Mouse (Mus musculus) intestine, postnatal 0 days (tissue): Measurements from ENCODE around the gene Ccdc85c. TPM values are rescaled to one million over a fixed set of nuclear protein-coding genes. Genes with fewer than 3 reads are reported as not detected.

Experiments used
- ATAC-seq: fragments of 200-750 bp; cut with Nextera tagmentation; 2 replicates; pipeline ENCODE4 v1.8.0; 2017; ENCODE audit warnings: mild to moderate bottlenecking, moderate TSS enrichment, moderate library complexity
- H3K27ac ChIP-seq: fragments of 300-500 bp; sonication (generic); 2 replicates; pipeline ENCODE4 v1.5.1; 2014; ENCODE audit warnings: mild to moderate bottlenecking, low read depth, low read length, moderate library complexity
- H3K27me3 ChIP-seq: fragments of 300-500 bp; sonication (generic); replicated peaks from 2 replicates; pipeline ENCODE4 v1.6.1; 2014; ENCODE audit warnings: low read length, mixed read lengths; ENCODE audit not compliant: control insufficient read depth, insufficient read depth
- H3K36me3 ChIP-seq: fragments of 300-500 bp; sonication (generic); 2 replicates; pipeline ENCODE4 v1.6.1; 2014; ENCODE audit warnings: mild to moderate bottlenecking, moderate library complexity; ENCODE audit not compliant: control insufficient read depth, insufficient read depth
- H3K4me1 ChIP-seq: fragments of 300-500 bp; sonication (generic); replicated peaks from 2 replicates; pipeline ENCODE4 v1.6.1; 2014; ENCODE audit warnings: antibody characterized with exemption, low read length, mixed read lengths; ENCODE audit not compliant: control insufficient read depth, insufficient read depth
- H3K4me2 ChIP-seq: fragments of 300-500 bp; sonication (generic); replicated peaks from 2 replicates; pipeline ENCODE4 v1.6.1; 2014; ENCODE audit warnings: low read depth, mild to moderate bottlenecking, moderate library complexity
- H3K4me3 ChIP-seq: fragments of 300-500 bp; sonication (generic); 2 replicates; pipeline ENCODE4 v1.5.1; 2014; ENCODE audit warnings: low read depth, low read length
- H3K9ac ChIP-seq: fragments of 300-500 bp; sonication (generic); 2 replicates; pipeline ENCODE4 v1.6.1; 2014; ENCODE audit warnings: mild to moderate bottlenecking, low read depth, low read length
- H3K9me3 ChIP-seq: fragments of 300-500 bp; sonication (generic); 2 replicates; pipeline ENCODE4 v1.6.1; 2016; ENCODE audit warnings: mixed run types; ENCODE audit not compliant: control insufficient read depth
- CTCF ChIP-seq: sonication (generic); IDR thresholded peaks from 2 replicates; pipeline ENCODE4 v1.5.1; 2016; ENCODE audit warnings: low read depth, mild to moderate bottlenecking, control low read depth, antibody characterized with exemption, moderate library complexity
- WGBS: fragments of 180-500 bp; shearing (Covaris S2); extraction: QIAGEN DNeasy Blood & Tissue Kit; methylation state at CpG from one replicate; pipeline ENCODE4 v1.1.7; 2014; 5-methylcytosine and 5-hydroxymethylcytosine counted together
- polyA plus RNA-seq: library from polyadenylated mRNA; unstranded; fragments of >200 nt; fragmentation: Nextera tagmentation; extraction: Ambion mirVana; gene quantifications from 2 replicates; pipeline ENCODE4 v1.2.1, GENCODE M21; 2015

Ccdc85c gene
- polyA plus RNA-seq, 1 experiment from 2014 or later: 10.1 TPM

DNA sequence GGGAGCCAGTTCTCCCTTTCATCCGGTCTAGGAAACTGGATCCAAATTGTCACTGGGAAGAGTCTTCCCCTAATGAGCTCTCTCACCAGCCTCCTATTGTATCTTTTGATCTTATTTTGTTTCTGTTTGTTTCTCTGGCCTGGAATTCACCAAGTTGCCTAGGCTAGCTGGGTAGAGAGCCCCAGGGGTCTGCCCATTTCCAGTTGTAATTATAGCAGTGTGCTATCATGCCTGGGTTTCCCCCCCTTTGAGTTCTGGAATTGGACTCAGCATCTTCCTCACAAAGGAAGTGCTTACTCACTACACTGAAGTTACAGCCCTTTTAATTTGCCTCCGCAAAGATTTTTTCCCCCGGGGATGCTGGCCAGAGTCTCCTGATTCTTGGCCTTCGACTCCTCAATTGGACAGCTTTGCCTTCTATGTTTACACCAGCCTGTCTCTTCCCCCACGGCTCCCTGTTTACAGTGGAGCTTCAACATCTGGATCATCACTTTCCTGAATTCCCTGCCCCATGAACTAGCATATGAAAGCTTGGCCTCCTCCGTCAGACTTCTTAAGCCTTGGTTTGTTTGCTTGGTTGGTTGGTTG, 28.6 kb upstream of the Ccdc85c start:
- ATAC-seq: no peak
- H3K4me1 ChIP-seq: no peaks in the 10 kb centered on the region
- peaks cover 21% of the 10 kb centered on the region for H3K27me3 ChIP-seq
- no peak overlapping the region for H3K4me3 ChIP-seq
- 50% methylated on average over 6 of the region's 6 CpGs for WGBS
- no peaks in the 10 kb centered on the region for H3K9me3 ChIP-seq
- H3K27ac ChIP-seq: no peak overlapping the region
- H3K36me3 ChIP-seq: no peaks in the 10 kb centered on the region
- no peak overlapping the region for H3K9ac ChIP-seq
- no peak overlapping the region for H3K4me2 ChIP-seq
- TF ChIP-seq CTCF: no peak

DNA sequence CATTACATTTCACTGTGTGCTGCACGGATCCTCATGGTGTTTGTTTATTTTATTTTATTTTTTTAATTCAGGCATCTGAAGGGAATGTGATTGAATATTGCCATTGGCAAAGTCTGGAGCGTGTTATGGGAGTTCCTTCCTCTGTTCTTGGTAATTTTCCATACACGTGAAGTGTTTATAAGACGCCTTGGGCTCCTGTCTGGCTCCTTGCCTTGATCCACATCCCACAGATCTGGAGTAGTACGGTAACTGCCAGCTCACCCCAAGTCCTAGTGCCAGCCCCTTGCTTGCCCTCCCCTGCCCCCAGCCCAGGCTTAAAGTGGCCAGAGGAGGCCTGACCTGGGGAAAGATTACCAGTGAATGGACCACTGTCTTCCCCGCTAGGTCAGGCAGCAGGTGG, 25.8 kb upstream of the Ccdc85c start:
- Histone ChIP-seq H3K9ac (no peak overlapping the region), H3K36me3 (no peaks in the 10 kb centered on the region), H3K4me1 (no peaks in the 10 kb centered on the region), H3K4me3 (no peak overlapping the region), H3K4me2 (no peak overlapping the region), H3K27ac (no peak overlapping the region), H3K9me3 (no peaks in the 10 kb centered on the region), H3K27me3 (peaks cover 16% of the 10 kb centered on the region; the same call in 1 of the 2 replicates)
- TF ChIP-seq CTCF: no peak
- ATAC-seq: no peak
- WGBS: 71% methylated on average over 6 of the region's 6 CpGs

DNA sequence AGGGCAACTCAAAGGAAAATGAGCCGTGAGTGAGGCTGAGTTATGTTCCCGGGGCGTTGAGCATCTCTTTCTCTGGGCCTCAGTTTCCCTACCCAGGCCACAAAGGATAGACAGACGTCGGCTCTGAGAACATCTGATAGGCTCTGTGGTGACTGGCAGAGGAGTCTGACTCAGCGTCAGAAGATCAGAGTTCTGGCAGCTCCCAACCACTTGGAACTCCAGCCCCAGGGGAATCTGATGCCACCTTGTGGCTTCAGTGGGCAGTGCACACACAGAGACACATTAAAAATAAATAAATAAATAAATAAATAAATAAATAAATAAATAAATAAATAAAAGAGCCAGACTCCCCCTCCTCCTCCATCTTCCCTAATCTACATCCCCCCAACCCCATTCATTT, 21.8 kb upstream of the Ccdc85c start:
- H3K9me3 ChIP-seq: no peaks in the 10 kb centered on the region
- WGBS: 84% methylated on average over 6 of the region's 6 CpGs

DNA sequence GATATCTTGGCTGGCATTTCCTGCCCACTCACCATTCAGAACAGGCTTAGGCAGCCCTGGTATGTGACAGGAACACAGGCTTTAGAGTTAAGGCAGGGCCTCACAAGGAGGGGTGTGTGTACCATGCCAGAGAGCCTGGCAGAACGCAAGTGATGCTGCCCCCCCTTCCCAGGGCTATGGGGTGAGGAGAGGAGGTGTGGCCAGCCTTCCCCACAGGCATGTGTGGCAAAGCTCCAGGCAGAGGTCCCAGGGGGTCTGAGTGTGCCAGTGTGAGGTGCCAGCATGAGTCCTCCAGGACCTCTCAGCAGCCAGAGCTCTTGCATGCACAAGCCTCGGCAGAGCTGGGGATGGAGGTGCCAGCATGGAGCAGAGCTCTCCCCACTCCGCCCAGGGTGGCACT, 19.4 kb upstream of the Ccdc85c start:
- no peak for ATAC-seq
- Histone ChIP-seq H3K27ac (no peak overlapping the region), H3K36me3 (no peaks in the 10 kb centered on the region), H3K4me2 (no peak overlapping the region), H3K9ac (no peak overlapping the region), H3K9me3 (no peaks in the 10 kb centered on the region), H3K27me3 (no peaks in the 10 kb centered on the region; the same call in 1 of the 2 replicates), H3K4me3 (no peak overlapping the region), H3K4me1 (peaks cover 3% of the 10 kb centered on the region; the same call in 1 of the 2 replicates)
- 65% methylated on average over 3 of the region's 3 CpGs for WGBS
- TF ChIP-seq CTCF: no peak

More for the DNA sequence above, 21.8 kb upstream of the Ccdc85c start:
- no peaks in the 10 kb centered on the region; the same call in 1 of the 2 replicates for H3K27me3 ChIP-seq
- peak; percentile 61 for TF ChIP-seq CTCF
- no peaks in the 10 kb centered on the region for H3K36me3 ChIP-seq
- no peak overlapping the region for H3K4me3 ChIP-seq
- H3K4me1 ChIP-seq: peaks cover 3% of the 10 kb centered on the region; the same call in 1 of the 2 replicates
- no peak for ATAC-seq
- H3K27ac ChIP-seq: no peak overlapping the region
- H3K4me2 ChIP-seq: no peak overlapping the region
- H3K9ac ChIP-seq: no peak overlapping the region

DNA sequence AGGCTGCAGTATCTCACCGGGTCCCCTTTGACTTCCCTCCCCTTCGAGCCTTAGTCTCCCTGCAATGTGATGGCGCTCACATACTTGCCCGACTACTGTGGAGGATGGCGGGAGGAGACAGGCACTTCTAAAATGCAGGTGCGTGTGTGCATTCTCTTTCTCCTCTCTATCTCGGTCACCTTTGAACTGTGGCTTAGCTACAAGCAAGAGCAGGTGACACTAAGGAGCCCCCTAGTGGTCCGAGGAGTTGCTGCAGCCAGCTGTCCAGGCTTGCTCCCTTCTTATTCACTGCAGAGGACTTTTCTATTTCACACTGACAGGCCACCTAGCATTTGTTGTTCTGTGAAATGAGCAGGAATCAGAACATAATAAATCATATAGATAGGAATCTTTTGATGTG, 17.7 kb upstream of the Ccdc85c start:
- Histone ChIP-seq H3K36me3 (no peaks in the 10 kb centered on the region), H3K9me3 (no peaks in the 10 kb centered on the region), H3K4me2 (0 out of 2 replicates have a peak overlapping the region, but pooled peaks have one; percentile 17), H3K27me3 (no peaks in the 10 kb centered on the region), H3K4me3 (no peak overlapping the region), H3K9ac (no peak overlapping the region), H3K27ac (no peak overlapping the region), H3K4me1 (peaks cover 3% of the 10 kb centered on the region; the same call in 1 of the 2 replicates)
- WGBS: 3% methylated on average over 8 of the region's 8 CpGs
- peak; percentile 61 for ATAC-seq
- TF ChIP-seq CTCF: peak; percentile 96

DNA sequence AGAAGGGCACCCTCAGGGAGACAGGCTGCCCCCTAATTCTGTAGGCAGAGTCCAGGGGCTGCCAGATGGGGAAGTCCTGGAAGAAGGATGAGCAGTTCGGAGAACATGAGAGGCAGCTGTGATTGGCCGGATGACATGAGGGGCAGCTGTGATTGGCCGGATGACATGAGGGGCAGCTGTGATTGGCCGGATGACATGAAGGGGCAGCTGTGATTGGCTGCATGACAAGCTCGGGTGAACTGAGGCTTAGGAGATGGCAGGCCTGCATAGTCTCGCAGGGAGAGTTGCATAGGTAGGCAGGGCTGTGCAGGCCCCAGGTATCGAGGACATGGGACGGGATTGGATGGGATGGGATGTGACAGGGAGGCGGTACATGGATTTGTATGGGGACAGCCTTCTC, 17.2 kb upstream of the Ccdc85c start:
- no peak for TF ChIP-seq CTCF
- Histone ChIP-seq H3K36me3 (no peaks in the 10 kb centered on the region), H3K27me3 (no peaks in the 10 kb centered on the region), H3K4me1 (peaks cover 3% of the 10 kb centered on the region; the same call in 1 of the 2 replicates), H3K9ac (no peak overlapping the region), H3K4me2 (no peak overlapping the region), H3K4me3 (no peak overlapping the region), H3K9me3 (no peaks in the 10 kb centered on the region), H3K27ac (no peak overlapping the region)
- 0 out of 2 replicates have a peak, but pooled peaks have one; percentile 11 for ATAC-seq
- WGBS: 42% methylated on average over 9 of the region's 9 CpGs
